Mouse (Mus musculus) liver, postnatal 0 days (tissue): Measurements from ENCODE around the gene Astn2.

ENCODE experiments used
- CTCF ChIP-seq: sonication (generic); IDR thresholded peaks from 2 replicates; pipeline ENCODE4 v1.5.1; 2016; ENCODE audit warnings: antibody characterized with exemption, low read depth
- EP300 ChIP-seq: IDR thresholded peaks from 2 replicates; pipeline ENCODE4 v1.6.1; 2016; ENCODE audit warnings: antibody characterized with exemption, low read depth, mild to moderate bottlenecking

DNA sequence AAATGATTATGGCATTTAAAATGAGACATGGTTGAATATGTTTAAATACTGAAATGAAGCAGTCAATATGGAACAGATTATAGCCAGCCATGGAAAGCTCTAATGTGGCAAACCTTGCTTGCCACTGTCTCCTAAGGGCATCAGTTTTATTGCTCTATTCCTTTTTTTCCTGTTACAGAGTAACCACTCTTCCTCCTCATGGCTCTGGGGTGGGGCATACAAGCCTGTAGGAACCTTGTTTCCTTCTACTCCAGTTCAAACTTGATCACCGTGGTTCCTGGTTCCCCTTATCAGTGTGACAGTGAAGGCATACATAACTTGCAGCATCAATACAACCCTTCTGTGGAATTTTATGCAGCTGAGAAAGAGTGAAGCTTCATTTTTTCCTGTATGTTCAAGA lies 517.5 kb downstream of the Astn2 start:
- TF ChIP-seq CTCF (no peak), EP300 (no peak)
